Mouse (Mus musculus) liver, embryonic 11.5 days (tissue): ENCODE results near the gene Abcc5. TPM values are rescaled to one million over a fixed set of nuclear protein-coding genes. Genes with fewer than 3 reads are reported as not detected.

ENCODE experiments used
- ATAC-seq: fragments of 200-750 bp; cut with Nextera tagmentation; replicated peaks from 2 replicates; pipeline ENCODE4 v1.8.0; 2017; ENCODE audit warnings: moderate number of reproducible peaks, mild to moderate bottlenecking, moderate TSS enrichment, moderate library complexity; ENCODE audit not compliant: low FRiP score
- DNase-seq: peaks from one replicate; pipeline ENCODE4 v3.0.0-alpha.2; 2017; ENCODE audit warnings: low spot score
- H3K27ac ChIP-seq: fragments of 300-500 bp; sonication (generic); 2 replicates; pipeline ENCODE4 v1.5.1; 2014; ENCODE audit warnings: mild to moderate bottlenecking, low read depth, low read length, control low read depth
- H3K27me3 ChIP-seq: fragments of 300-500 bp; sonication (generic); replicated peaks from 2 replicates; pipeline ENCODE4 v1.6.1; 2014; ENCODE audit warnings: low read length, mixed read lengths; ENCODE audit not compliant: control insufficient read depth, insufficient read depth
- H3K36me3 ChIP-seq: fragments of 300-500 bp; sonication (generic); 2 replicates; pipeline ENCODE4 v1.6.1; 2014; ENCODE audit warnings: mild to moderate bottlenecking, low read length, moderate library complexity, mixed read lengths; ENCODE audit not compliant: control insufficient read depth, insufficient read depth
- H3K4me1 ChIP-seq: fragments of 300-500 bp; sonication (generic); replicated peaks from 2 replicates; pipeline ENCODE4 v1.6.1; 2014; ENCODE audit warnings: low read length, mixed read lengths; ENCODE audit not compliant: control insufficient read depth, insufficient read depth
- H3K4me2 ChIP-seq: fragments of 300-500 bp; sonication (generic); 2 replicates; pipeline ENCODE4 v1.6.1; 2014; ENCODE audit warnings: mild to moderate bottlenecking, control low read depth, moderate library complexity
- H3K4me3 ChIP-seq: fragments of 300-500 bp; sonication (generic); 2 replicates; pipeline ENCODE4 v1.5.1; 2014; ENCODE audit warnings: low read depth, low read length, control low read depth
- H3K9ac ChIP-seq: fragments of 300-500 bp; sonication (generic); 2 replicates; pipeline ENCODE4 v1.6.1; 2014; ENCODE audit warnings: low read depth, low read length, control low read depth
- H3K9me3 ChIP-seq: fragments of 300-500 bp; sonication (generic); 2 replicates; pipeline ENCODE4 v1.6.1; 2016; ENCODE audit warnings: low read length, inconsistent platforms, mixed read lengths; ENCODE audit not compliant: control insufficient read depth
- WGBS: fragments of 180-500 bp; shearing (Covaris S2); extraction: QIAGEN DNeasy Blood & Tissue Kit; methylation state at CpG from one replicate; pipeline ENCODE4 v1.1.7; 2014; 5-methylcytosine and 5-hydroxymethylcytosine counted together
- polyA plus RNA-seq: library from polyadenylated mRNA; unstranded; fragments of >200 nt; fragmentation: Nextera tagmentation; extraction: Ambion mirVana; gene quantifications from 2 replicates; pipeline ENCODE4 v1.2.1, GENCODE M21; 2014

Abcc5 gene
- polyA plus RNA-seq, 1 experiment from 2014 or later: 43.6 TPM

DNA sequence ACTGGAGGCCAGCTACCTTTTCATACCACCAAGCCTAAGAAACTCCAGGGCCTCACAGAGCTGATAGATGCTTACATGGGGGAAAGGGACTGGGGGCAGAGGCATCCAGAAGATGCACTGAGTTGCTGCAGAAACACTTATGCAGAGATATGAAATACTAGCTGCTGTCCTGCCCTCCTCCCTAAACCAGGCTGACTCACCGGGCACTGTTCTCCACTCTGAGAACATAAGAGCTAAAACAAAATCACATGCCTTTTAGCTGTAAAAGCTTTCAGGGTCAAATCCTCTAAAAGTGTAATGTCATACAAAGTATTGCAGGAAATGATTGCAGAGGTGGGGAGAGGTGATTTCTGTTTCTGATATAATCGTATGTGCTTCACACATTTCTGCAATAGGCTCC lies 11.0 kb downstream of the Abcc5 start:
- WGBS: 78% methylated on average over 2 of the region's 2 CpGs
- ATAC-seq: no peak
- Histone ChIP-seq H3K4me3 (no peak overlapping the region), H3K9me3 (no peaks in the 10 kb centered on the region), H3K27ac (no peak overlapping the region), H3K36me3 (peaks cover 2% of the 10 kb centered on the region; the same call in 1 of the 2 replicates), H3K27me3 (no peaks in the 10 kb centered on the region), H3K4me2 (no peak overlapping the region), H3K4me1 (peaks cover 7% of the 10 kb centered on the region), H3K9ac (no peak overlapping the region)
- DNase-seq: no peak

DNA sequence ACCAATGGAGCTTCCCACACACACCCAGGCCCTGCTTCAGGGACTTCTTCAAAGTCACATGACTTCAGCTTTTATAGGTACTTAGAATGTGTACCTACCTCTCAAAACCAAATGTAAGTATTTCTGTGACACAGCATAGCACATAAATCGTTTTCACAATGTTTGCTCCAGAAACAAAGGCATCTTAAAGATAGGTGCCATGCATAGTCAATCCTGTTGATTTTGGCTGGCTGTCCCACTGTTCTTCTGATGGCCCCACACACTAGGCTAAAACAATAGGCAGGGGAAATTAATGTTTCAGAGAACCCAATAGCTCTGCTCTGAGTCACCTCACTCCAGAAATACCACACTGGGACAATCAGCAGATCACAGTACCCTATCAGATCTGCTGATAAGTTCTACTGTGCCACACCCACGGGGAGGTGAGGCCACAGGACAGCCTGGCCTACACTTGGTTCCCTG lies 12.3 kb downstream of the Abcc5 start:
- Histone ChIP-seq H3K4me3 (no peak overlapping the region), H3K4me1 (peaks cover 7% of the 10 kb centered on the region), H3K4me2 (no peak overlapping the region), H3K9ac (no peak overlapping the region), H3K27ac (no peak overlapping the region), H3K36me3 (peaks cover 2% of the 10 kb centered on the region; the same call in 1 of the 2 replicates), H3K9me3 (no peaks in the 10 kb centered on the region), H3K27me3 (no peaks in the 10 kb centered on the region)
- no peak for ATAC-seq
- no peak for DNase-seq
- 59% methylated on average over 2 of the region's 2 CpGs for WGBS

DNA sequence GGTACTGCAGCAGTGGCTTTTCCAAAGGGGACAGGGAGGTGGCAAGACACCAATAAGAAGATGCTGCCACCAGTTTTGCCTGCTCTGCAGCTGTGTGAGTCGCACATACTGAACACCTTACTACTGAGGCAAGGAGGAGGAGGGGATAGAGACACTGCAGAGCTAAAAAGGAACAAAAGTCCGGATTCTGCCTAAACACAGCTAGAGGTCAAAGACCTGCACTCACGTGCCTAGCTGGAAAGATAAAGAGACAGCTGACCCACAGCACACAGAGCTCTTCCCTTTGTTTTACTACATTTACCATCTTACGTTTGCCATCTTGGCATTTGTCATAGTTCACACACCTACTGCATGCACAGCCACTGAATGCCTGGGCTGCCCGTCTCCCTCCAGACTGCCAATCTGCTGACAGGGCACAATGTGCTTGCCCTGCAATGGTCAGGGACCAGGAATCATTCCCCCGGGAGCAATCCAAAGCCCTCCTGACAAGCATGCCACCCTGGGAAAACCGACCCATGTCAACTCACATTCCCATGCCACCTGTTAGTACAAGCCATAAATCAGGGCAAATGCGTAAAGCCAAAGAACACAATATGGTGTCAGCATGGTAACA lies 14.1 kb downstream of the Abcc5 start:
- DNase-seq (no peak), ATAC-seq (0 out of 2 replicates have a peak, but pooled peaks have one; percentile 45)
- no peaks in the 10 kb centered on the region for H3K9me3 ChIP-seq
- peaks cover 7% of the 10 kb centered on the region for H3K4me1 ChIP-seq
- no peak overlapping the region for H3K27ac ChIP-seq
- H3K27me3 ChIP-seq: no peaks in the 10 kb centered on the region
- no peak overlapping the region for H3K9ac ChIP-seq
- no peak overlapping the region for H3K4me2 ChIP-seq
- 79% methylated on average over 8 of the region's 8 CpGs for WGBS
- H3K4me3 ChIP-seq: no peak overlapping the region
- no peaks in the 10 kb centered on the region; the same call in 1 of the 2 replicates for H3K36me3 ChIP-seq

DNA sequence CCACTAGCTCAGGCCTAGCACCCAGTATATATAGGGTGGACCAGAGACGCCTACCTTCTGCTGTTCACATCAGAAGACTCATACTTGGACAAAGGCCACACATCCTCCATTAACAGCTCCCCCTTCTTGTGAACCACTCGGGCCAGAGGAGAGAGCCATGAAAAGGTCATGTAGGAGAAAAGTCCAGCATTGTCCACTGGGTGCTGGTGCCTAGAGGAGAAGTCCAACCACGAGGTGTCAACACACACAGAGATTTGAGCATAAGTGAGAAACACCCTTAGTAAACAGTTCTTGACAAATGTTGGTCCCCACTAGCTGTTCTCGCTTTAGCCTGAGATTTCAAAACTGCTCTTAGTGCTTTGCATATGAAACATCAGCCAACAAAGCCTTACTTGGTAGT lies 20.9 kb downstream of the Abcc5 start:
- no peak overlapping the region for H3K27ac ChIP-seq
- no peaks in the 10 kb centered on the region for H3K4me1 ChIP-seq
- H3K27me3 ChIP-seq: no peaks in the 10 kb centered on the region
- no peak for DNase-seq
- no peak overlapping the region for H3K4me2 ChIP-seq
- H3K9me3 ChIP-seq: no peaks in the 10 kb centered on the region
- H3K36me3 ChIP-seq: peaks cover 2% of the 10 kb centered on the region; the same call in 1 of the 2 replicates
- H3K9ac ChIP-seq: no peak overlapping the region
- 85% methylated on average over 4 of the region's 4 CpGs for WGBS
- no peak for ATAC-seq
- H3K4me3 ChIP-seq: no peak overlapping the region

DNA sequence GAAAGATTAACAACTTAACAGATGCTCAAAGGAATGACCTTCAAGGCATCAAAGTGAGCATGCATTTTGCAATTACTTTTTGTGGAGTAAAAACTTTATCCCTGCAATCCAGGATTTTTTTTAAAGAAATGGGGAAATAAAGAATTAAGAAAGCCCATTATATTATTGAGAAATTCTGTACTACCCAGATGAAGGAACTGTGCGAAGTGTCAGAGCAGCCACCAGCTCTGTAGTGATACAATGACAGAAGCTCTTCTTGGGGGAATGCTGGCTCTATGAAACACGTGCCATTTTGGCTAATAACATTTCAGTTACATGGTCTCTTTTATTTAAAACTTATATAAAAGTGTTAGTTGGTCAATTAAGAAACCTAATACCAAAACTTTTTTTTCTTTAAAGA lies 22.9 kb downstream of the Abcc5 start:
- H3K9ac ChIP-seq: no peak overlapping the region
- no peak overlapping the region for H3K4me3 ChIP-seq
- DNase-seq (no peak), ATAC-seq (no peak)
- H3K27me3 ChIP-seq: no peaks in the 10 kb centered on the region
- H3K9me3 ChIP-seq: no peaks in the 10 kb centered on the region
- no peak overlapping the region for H3K4me2 ChIP-seq
- H3K27ac ChIP-seq: no peak overlapping the region
- H3K4me1 ChIP-seq: no peaks in the 10 kb centered on the region
- 93% methylated on average over 2 of the region's 2 CpGs for WGBS
- peaks cover 9% of the 10 kb centered on the region; the same call in 1 of the 2 replicates for H3K36me3 ChIP-seq

DNA sequence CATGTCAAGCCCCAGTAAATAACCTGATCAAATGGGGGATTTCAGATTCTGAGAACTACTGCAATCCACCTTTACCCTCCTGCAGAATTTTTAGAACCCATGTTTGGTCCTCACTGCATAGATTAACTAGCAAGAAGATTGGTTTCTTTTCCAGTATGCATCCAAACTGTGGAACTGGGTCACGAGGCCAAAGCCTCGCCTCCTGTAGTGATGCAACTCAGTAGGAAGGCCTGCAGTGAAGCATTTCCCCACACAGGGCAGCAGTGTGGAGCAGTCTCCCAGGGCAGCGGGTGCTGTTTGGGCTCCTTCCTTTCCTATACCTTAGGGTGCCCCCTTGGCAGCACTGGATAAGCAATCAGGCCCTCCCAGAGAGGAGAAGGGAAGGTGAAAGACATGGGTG lies 24.6 kb downstream of the Abcc5 start:
- 76% methylated on average over 3 of the region's 3 CpGs for WGBS
- no peak for DNase-seq
- Histone ChIP-seq H3K36me3 (peaks cover 13% of the 10 kb centered on the region; the same call in 1 of the 2 replicates), H3K4me2 (no peak overlapping the region), H3K4me1 (no peaks in the 10 kb centered on the region), H3K4me3 (no peak overlapping the region), H3K27me3 (no peaks in the 10 kb centered on the region), H3K9me3 (no peaks in the 10 kb centered on the region), H3K27ac (no peak overlapping the region), H3K9ac (no peak overlapping the region)
- ATAC-seq: no peak

DNA sequence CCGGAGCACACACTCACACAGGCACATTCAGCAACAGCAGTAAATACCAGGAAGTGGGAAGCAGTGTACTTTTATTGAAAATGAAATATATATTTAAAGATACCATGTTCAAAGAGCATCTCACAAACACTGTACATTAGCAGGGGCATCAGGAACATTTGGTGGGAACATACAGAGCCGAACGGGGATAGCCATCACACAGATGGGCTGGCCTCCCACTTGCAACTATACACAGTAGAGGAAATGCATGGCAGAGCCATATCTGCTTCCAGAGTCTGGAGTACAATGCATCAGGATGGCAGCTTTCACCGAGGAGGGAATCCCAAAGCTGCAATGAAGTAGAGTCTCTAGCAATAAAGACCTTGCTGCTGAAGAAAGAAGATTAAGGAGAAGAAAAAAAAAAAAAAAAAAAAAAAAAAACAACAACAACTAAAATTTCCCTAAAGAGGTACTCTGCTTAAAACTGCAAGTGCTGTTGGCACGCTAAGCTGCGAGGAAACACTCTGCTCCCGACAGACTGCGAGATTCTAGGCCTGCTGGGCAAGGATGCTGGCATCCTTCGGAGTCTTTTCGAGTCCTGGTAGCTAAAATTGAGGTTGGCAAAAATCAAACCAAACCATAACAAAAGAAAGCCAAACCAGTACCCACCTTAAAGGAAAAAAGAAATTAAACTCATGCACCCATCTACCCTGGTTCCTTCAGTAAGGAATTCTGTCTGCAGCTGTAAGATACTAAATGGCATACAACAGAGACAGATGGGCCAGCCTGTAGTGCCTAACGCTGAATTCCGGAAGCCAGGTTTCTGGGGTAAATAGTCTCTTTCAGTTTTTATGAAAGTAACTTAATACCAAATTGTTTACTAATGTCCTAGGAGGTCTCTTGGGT lies 25.2 kb downstream of the Abcc5 start:
- no peak for ATAC-seq
- no peaks in the 10 kb centered on the region for H3K4me1 ChIP-seq
- WGBS: 95% methylated on average over 12 of the region's 12 CpGs
- no peak overlapping the region for H3K4me3 ChIP-seq
- H3K27me3 ChIP-seq: no peaks in the 10 kb centered on the region
- H3K36me3 ChIP-seq: peaks cover 13% of the 10 kb centered on the region; the same call in 1 of the 2 replicates
- no peak overlapping the region for H3K27ac ChIP-seq
- no peak overlapping the region for H3K9ac ChIP-seq
- DNase-seq: no peak
- no peak overlapping the region for H3K4me2 ChIP-seq
- H3K9me3 ChIP-seq: no peaks in the 10 kb centered on the region

DNA sequence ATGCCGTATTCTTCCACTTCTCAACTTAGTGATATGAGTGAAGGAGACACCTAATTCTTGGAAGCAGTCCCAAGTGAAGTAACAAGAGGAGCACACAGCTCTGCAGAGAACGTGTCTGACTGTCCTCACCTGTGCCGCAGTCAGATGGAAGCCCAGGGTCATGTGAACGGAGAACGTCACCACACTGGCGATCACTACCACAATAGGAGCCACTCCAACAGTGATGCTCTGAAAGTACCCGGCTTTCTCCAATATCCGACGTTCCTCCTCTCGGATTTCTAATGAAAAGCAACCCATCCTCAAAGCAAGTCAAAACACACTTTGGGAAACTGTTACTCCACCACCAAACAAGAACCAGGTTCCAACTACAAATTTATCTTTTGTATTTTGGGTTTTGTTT lies 29.3 kb downstream of the Abcc5 start:
- Histone ChIP-seq H3K9me3 (no peaks in the 10 kb centered on the region), H3K9ac (no peak overlapping the region), H3K4me1 (no peaks in the 10 kb centered on the region), H3K4me3 (no peak overlapping the region), H3K36me3 (peaks cover 16% of the 10 kb centered on the region), H3K27me3 (no peaks in the 10 kb centered on the region), H3K27ac (no peak overlapping the region), H3K4me2 (no peak overlapping the region)
- WGBS: 93% methylated on average over 10 of the region's 10 CpGs
- ATAC-seq (no peak), DNase-seq (no peak)
